Mouse (Mus musculus) erythroblast, embryonic 14.5 days (primary cell): ENCODE results near the gene H3f3b.

Source experiments
- GATA1 ChIP-seq: IDR thresholded peaks from 2 replicates; pipeline ENCODE4 v1.6.1; 2012; ENCODE audit warnings: low read length, inconsistent platforms, mixed read lengths
- TAL1 ChIP-seq: IDR thresholded peaks from 3 replicates; pipeline ENCODE4 v1.6.1; 2012; ENCODE audit warnings: low read length, inconsistent platforms, mixed read lengths

DNA sequence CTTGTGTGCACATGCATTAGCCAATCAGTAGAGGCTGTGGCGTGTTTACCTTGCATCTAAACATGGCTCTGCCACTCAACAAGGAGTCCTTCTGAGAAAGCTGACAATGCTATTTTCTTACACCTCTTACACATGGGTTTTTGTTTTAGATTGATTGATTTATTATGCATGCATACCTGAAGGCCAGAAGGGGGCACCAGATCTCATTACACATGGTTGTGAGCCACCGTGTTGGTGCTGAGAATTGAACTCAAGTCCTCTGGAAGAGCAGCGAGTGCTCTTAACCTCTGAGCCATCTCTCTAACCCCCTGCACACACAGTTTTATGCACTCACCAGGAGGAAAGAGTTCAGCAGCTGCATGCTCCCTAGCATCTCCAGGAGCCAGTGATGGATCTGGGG lies 24.9 kb downstream of the H3f3b start:
- TF ChIP-seq GATA1 (no peak), TAL1 (no peak)
